Comparison of ENCODE assay signal across 9 mouse cellular contexts in the genomic region with DNA sequence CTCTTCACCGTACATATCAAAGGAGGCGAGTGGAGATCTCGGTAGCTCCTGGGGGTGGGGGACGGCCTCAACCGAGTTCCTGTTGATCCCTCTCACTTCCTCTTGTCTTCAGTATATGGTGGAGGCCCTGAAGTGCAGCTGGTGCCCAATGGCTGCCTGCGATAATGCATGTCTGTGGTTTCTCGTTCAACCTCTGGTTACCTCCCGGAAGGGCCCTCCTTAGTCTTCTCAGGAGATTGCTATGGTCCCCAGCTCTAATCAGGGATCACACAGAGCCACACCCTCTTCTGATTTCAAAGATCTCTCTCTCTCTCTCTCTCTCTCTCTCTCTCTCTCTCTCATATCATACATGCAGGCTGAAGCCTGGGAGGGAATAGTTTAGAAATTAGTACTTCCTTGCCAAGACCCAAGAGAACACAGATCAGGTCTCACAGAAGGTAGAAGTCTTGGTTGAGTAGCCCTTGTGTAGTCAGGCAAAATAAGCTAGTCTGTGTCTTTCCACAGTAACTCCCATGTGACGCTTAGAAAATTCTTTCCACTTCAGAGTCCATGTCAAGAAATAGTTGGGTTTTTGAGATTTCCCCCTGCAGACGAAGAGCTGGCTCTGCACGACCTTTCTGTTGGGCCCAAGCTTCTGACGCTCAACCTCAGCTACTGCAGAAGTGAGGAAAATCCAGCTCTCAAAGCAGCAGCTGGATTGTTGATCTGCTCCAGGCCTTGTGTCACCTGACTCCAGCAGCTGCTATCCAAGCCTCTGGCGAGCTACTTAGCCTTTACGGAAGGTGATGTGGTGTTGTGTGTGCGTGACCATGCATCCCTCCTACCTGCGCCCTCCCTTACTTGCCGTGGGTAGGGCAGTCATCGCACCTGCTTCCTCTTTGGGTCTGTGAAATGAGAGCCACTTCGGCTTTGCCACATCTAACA. TPM values are rescaled to one million over a fixed set of nuclear protein-coding genes. Genes with fewer than 3 reads are reported as not detected.
DNase-seq lines count a peak whose midpoint lies in the region; ATAC-seq and TF ChIP-seq lines count a peak whose summit lies in the region.
"Had no signal": no experiment of that assay in that cellular context is flagged by ENCODE, and none has a peak within 500 bp of the region (broad histone marks: within the 10 kb centered on the region; RNA-seq: fewer than 3 reads in every experiment).

No protein-coding gene starts in this region.

- TF ChIP-seq CTCF in hindbrain, postnatal 0 days (IDR thresholded peaks at IDR 0.05; ENCODE audit: low read depth): no peak

- peaks cover 3% of the 10 kb centered on the region; the same call in 1 of the 2 replicates for H3K4me1 ChIP-seq in hindbrain, postnatal 0 days (ENCODE audit: insufficient read depth, low read length)
- no peaks in the 10 kb centered on the region; the same call in 1 of the 2 replicates for H3K4me1 ChIP-seq in hindbrain, embryonic 11.5 days (replicated peaks; ENCODE audit: control insufficient read depth, insufficient read depth, low read length)
- peaks cover 45% of the 10 kb centered on the region for H3K4me1 ChIP-seq in liver, embryonic 15.5 days (replicated peaks)
- H3K4me1 ChIP-seq: hindbrain, embryonic 15.5 days had no signal

- H3K9me3 ChIP-seq in hindbrain, postnatal 0 days (ENCODE audit: low read length): no peaks in the 10 kb centered on the region
- H3K9me3 ChIP-seq in hindbrain, embryonic 11.5 days (ENCODE audit: control insufficient read depth, low read length): no peaks in the 10 kb centered on the region
- no peaks in the 10 kb centered on the region for H3K9me3 ChIP-seq in liver, embryonic 15.5 days (replicated peaks)
- H3K9me3 ChIP-seq: hindbrain, embryonic 15.5 days had no signal

- no peak overlapping the region for H3K27ac ChIP-seq in hindbrain, postnatal 0 days
- H3K27ac ChIP-seq in hindbrain, embryonic 11.5 days (ENCODE audit: low read depth, low read length): no peak overlapping the region
- H3K27ac ChIP-seq in liver, embryonic 15.5 days (replicated peaks): peak overlapping the region; percentile 69
- H3K27ac ChIP-seq: hindbrain, embryonic 15.5 days had no signal

- ATAC-seq in hindbrain, postnatal 0 days: 0 out of 2 replicates have a peak, but pooled peaks have one; percentile 27
- no peak for ATAC-seq in hindbrain, embryonic 11.5 days (ENCODE audit: low FRiP score)
- ATAC-seq in common myeloid progenitor, adult 5-6 weeks (replicated peaks; ENCODE audit: low read depth, poor library complexity, severe bottlenecking): peak; percentile 56
- ATAC-seq in liver, embryonic 15.5 days (ENCODE audit: insufficient read depth): peak; percentile 66

- no peaks in the 10 kb centered on the region for H3K27me3 ChIP-seq in hindbrain, postnatal 0 days (ENCODE audit: insufficient read depth, low read length)
- H3K27me3 ChIP-seq in hindbrain, embryonic 11.5 days (ENCODE audit: control insufficient read depth, insufficient read depth, low read length): no peaks in the 10 kb centered on the region
- peaks cover 9% of the 10 kb centered on the region for H3K27me3 ChIP-seq in liver, embryonic 15.5 days
- no peaks in the 10 kb centered on the region for H3K27me3 ChIP-seq in splenic B cell, adult 2 months (ENCODE audit: control insufficient read depth, insufficient read depth, low read length, poor library complexity, severe bottlenecking)
- H3K27me3 ChIP-seq: hindbrain, embryonic 15.5 days had no signal

- no peak overlapping the region for H3K4me3 ChIP-seq in hindbrain, postnatal 0 days (ENCODE audit: low read length)
- no peak overlapping the region for H3K4me3 ChIP-seq in hindbrain, embryonic 11.5 days (ENCODE audit: low read depth, low read length)
- 0 out of 2 replicates have a peak overlapping the region, but pooled peaks have one; percentile 8 for H3K4me3 ChIP-seq in liver, embryonic 15.5 days (replicated peaks)
- H3K4me3 ChIP-seq: hindbrain, embryonic 15.5 days had no signal

- no peak overlapping the region for H3K9ac ChIP-seq in hindbrain, postnatal 0 days (replicated peaks; ENCODE audit: low read length)
- H3K9ac ChIP-seq in hindbrain, embryonic 11.5 days (ENCODE audit: low read depth, low read length): no peak overlapping the region
- no peak overlapping the region for H3K9ac ChIP-seq in liver, embryonic 15.5 days
- H3K9ac ChIP-seq: hindbrain, embryonic 15.5 days had no signal

- H3K4me2 ChIP-seq in hindbrain, postnatal 0 days (ENCODE audit: low read depth, low read length): no peak overlapping the region
- H3K4me2 ChIP-seq in hindbrain, embryonic 11.5 days (replicated peaks; ENCODE audit: low read depth, low read length): no peak overlapping the region
- peak overlapping the region; percentile 50 for H3K4me2 ChIP-seq in liver, embryonic 15.5 days
- H3K4me2 ChIP-seq: hindbrain, embryonic 15.5 days had no signal

- no peaks in the 10 kb centered on the region for H3K36me3 ChIP-seq in hindbrain, postnatal 0 days (ENCODE audit: insufficient read depth, low read length)
- H3K36me3 ChIP-seq in hindbrain, embryonic 11.5 days (ENCODE audit: control insufficient read depth, insufficient read depth, low read length): no peaks in the 10 kb centered on the region
- no peaks in the 10 kb centered on the region for H3K36me3 ChIP-seq in liver, embryonic 15.5 days (replicated peaks)
- no peaks in the 10 kb centered on the region for H3K36me3 ChIP-seq in splenic B cell, adult 2 months (ENCODE audit: control insufficient read depth, insufficient read depth, low read length, poor library complexity, severe bottlenecking)
- H3K36me3 ChIP-seq: hindbrain, embryonic 15.5 days had no signal

- WGBS in hindbrain, postnatal 0 days: 87% methylated on average over 19 of the region's 19 CpGs
- WGBS in hindbrain, embryonic 11.5 days: 89% methylated on average over 19 of the region's 19 CpGs
- 20% methylated on average over 19 of the region's 19 CpGs for WGBS in liver, embryonic 15.5 days (ENCODE audit: insufficient replicate concordance)

- no peak for DNase-seq in hindbrain, postnatal 0 days (ENCODE audit: low spot score)
- no peak for DNase-seq in hindbrain, embryonic 11.5 days (ENCODE audit: low spot score)
- peak; percentile 88 for DNase-seq in splenic B cell, adult 2 months (ENCODE audit: low read depth, low spot score)
- DNase-seq in cerebellum, adult 11-12 months: no peak
- no peak for DNase-seq in left cerebral cortex, adult 9 months (ENCODE audit: low spot score in 2 of 2)
- no peak for DNase-seq in neural tube, embryonic 10.5 days (ENCODE audit: extremely low spot score, low spot score)

RNA-seq across cellular contexts. Expression of gene Tmigd3, which starts 22.1 kb away (rescaled TPM):
- total RNA-seq in hindbrain, postnatal 0 days (2014; rRNA removed): not detected in 2 replicates
- not detected in 2 replicates for polyA plus RNA-seq in hindbrain, postnatal 0 days (2015; fragmentation: Nextera tagmentation; extraction: Ambion mirVana)
- polyA plus RNA-seq in hindbrain, embryonic 11.5 days (2014; fragmentation: Nextera tagmentation; extraction: Ambion mirVana): not detected in 2 replicates
- 1.0 TPM in 1 of 2 replicates, not detected in the other for total RNA-seq in common myeloid progenitor, adult 5-6 weeks (2017)
- polyA plus RNA-seq in liver, embryonic 15.5 days (2015; fragmentation: Nextera tagmentation; extraction: Ambion mirVana): 0.24 TPM in 1 of 2 replicates, not detected in the other
- polyA plus RNA-seq: hindbrain, embryonic 15.5 days had no signal

RNA-seq across cellular contexts. Expression of gene Adora3, which starts 22.2 kb away (rescaled TPM):
- 0.16 and 0.93 TPM in 2 replicates for total RNA-seq in hindbrain, postnatal 0 days (2014; rRNA removed)
- polyA plus RNA-seq in hindbrain, postnatal 0 days (2015; fragmentation: Nextera tagmentation; extraction: Ambion mirVana): 0.18 and 0.32 TPM in 2 replicates
- polyA plus RNA-seq in hindbrain, embryonic 11.5 days (2014; fragmentation: Nextera tagmentation; extraction: Ambion mirVana): 0.10 and 0.23 TPM in 2 replicates
- total RNA-seq in common myeloid progenitor, adult 5-6 weeks (2017): 0.32 and 1.5 TPM in 2 replicates
- polyA plus RNA-seq in liver, embryonic 15.5 days (2015; fragmentation: Nextera tagmentation; extraction: Ambion mirVana): 0.64 and 0.82 TPM in 2 replicates

RNA-seq across cellular contexts. Expression of gene I830077J02Rik, which starts 39.6 kb away (rescaled TPM):
- total RNA-seq in hindbrain, postnatal 0 days (2014; rRNA removed): 0.14 and 0.21 TPM in 2 replicates
- polyA plus RNA-seq in hindbrain, postnatal 0 days (2015; fragmentation: Nextera tagmentation; extraction: Ambion mirVana): 0.39 and 0.41 TPM in 2 replicates
- polyA plus RNA-seq in hindbrain, embryonic 11.5 days (2014; fragmentation: Nextera tagmentation; extraction: Ambion mirVana): 0.42 and 0.97 TPM in 2 replicates
- total RNA-seq in common myeloid progenitor, adult 5-6 weeks (2017): 10.0 and 15.6 TPM in 2 replicates
- polyA plus RNA-seq in liver, embryonic 15.5 days (2015; fragmentation: Nextera tagmentation; extraction: Ambion mirVana): 3.2 and 3.5 TPM in 2 replicates
